Mouse (Mus musculus) c-Kit-positive CD71-positive TER-119-positive erythroid progenitor cells, embryonic 14.5 days (primary cell): ENCODE measurements around the gene Lins1.

Experiments
- DNase-seq: peaks from one replicate; pipeline ENCODE4 v3.0.0-alpha.2; 2013; ENCODE audit warnings: low spot score

The Lins1 gene

GRCm38 (mm10) chr7:66689620-66690360, at the start of gene Lins1:
Gene Lins1, plus strand, starts transcription at chr7:66689889.
- peak; percentile 94 for DNase-seq

- DNase-seq = no peak
Observed at GRCm38 (mm10) chr7:66645736-66646135, 44.0 kb upstream of the Lins1 start.

- DNase-seq = no peak
Observed at GRCm38 (mm10) chr7:66649181-66649580, 40.5 kb upstream of the Lins1 start.

- DNase-seq = no peak
Observed at GRCm38 (mm10) chr7:66650883-66651282, 38.8 kb upstream of the Lins1 start.

- DNase-seq = no peak
Observed at GRCm38 (mm10) chr7:66652216-66652615, 37.5 kb upstream of the Lins1 start.

- no peak for DNase-seq
Observed at GRCm38 (mm10) chr7:66653596-66653995, 36.1 kb upstream of the Lins1 start.

- DNase-seq = no peak
Observed at GRCm38 (mm10) chr7:66655471-66655870, 34.2 kb upstream of the Lins1 start.

GRCm38 (mm10) chr7:66660291-66660690, 29.4 kb upstream of the Lins1 start:
- DNase-seq = no peak

GRCm38 (mm10) chr7:66660972-66661371, 28.7 kb upstream of the Lins1 start:
- no peak for DNase-seq

GRCm38 (mm10) chr7:66661572-66661971, 28.1 kb upstream of the Lins1 start:
- DNase-seq = peak; percentile 71

GRCm38 (mm10) chr7:66663548-66663947, 26.1 kb upstream of the Lins1 start:
- no peak for DNase-seq

GRCm38 (mm10) chr7:66667064-66667463, 22.6 kb upstream of the Lins1 start:
- DNase-seq = no peak

- no peak for DNase-seq
Observed at GRCm38 (mm10) chr7:66675800-66676199, 13.9 kb upstream of the Lins1 start.

- DNase-seq = no peak
Observed at GRCm38 (mm10) chr7:66682119-66682863, 7.4 kb upstream of the Lins1 start.

- no peak for DNase-seq
Observed at GRCm38 (mm10) chr7:66688721-66689120, 968 bp upstream of the Lins1 start.

- DNase-seq = no peak
Observed at GRCm38 (mm10) chr7:66689294-66689619, 432 bp upstream of the Lins1 start, which contains the start of gene Asb7. Gene Asb7, minus strand, starts transcription at chr7:66689596.

- no peak for DNase-seq
Observed at GRCm38 (mm10) chr7:66694467-66694866, 4.8 kb downstream of the Lins1 start.

- no peak for DNase-seq
Observed at GRCm38 (mm10) chr7:66702721-66703120, 13.0 kb downstream of the Lins1 start.

GRCm38 (mm10) chr7:66704631-66705030, 14.9 kb downstream of the Lins1 start:
- no peak for DNase-seq

- no peak for DNase-seq
Observed at GRCm38 (mm10) chr7:66711166-66711565, 21.5 kb downstream of the Lins1 start.

GRCm38 (mm10) chr7:66724514-66724913, 34.8 kb downstream of the Lins1 start:
- no peak for DNase-seq

GRCm38 (mm10) chr7:66724954-66725353, 35.3 kb downstream of the Lins1 start:
- no peak for DNase-seq

- DNase-seq = no peak
Observed at GRCm38 (mm10) chr7:66728072-66728471, 38.4 kb downstream of the Lins1 start.

GRCm38 (mm10) chr7:66729232-66729631, 39.5 kb downstream of the Lins1 start:
- DNase-seq = no peak
